Mouse (Mus musculus) cerebellum, adult 2 months (tissue): Measurements from ENCODE around the gene Smyd3. TPM values are rescaled to one million over a fixed set of nuclear protein-coding genes. Genes with fewer than 3 reads are reported as not detected.

Experiments
- DNase-seq, 2 experiments: peaks; one replicate each; pipeline ENCODE4 v3.0.0; 2021
- H3K27ac ChIP-seq: fragments of 200-500 bp; 2 replicates; pipeline ENCODE4 v1.5.1; 2012; ENCODE audit warnings: low read length, control low read depth, inconsistent platforms; ENCODE audit not compliant: insufficient read depth
- H3K27me3 ChIP-seq: fragments of 200-500 bp; 2 replicates; pipeline ENCODE4 v1.6.1; 2012; ENCODE audit warnings: inconsistent platforms, mild to moderate bottlenecking, low read length, moderate library complexity; ENCODE audit not compliant: control insufficient read depth, insufficient read depth
- H3K4me1 ChIP-seq: fragments of 200-500 bp; 2 replicates; pipeline ENCODE4 v1.6.1; 2011; ENCODE audit warnings: low read length; ENCODE audit not compliant: control insufficient read depth, insufficient read depth
- H3K4me3 ChIP-seq: fragments of 200-500 bp; replicated peaks from 2 replicates; pipeline ENCODE3; 2011; ENCODE audit warnings: mild to moderate bottlenecking, low read depth, low read length, control low read depth; ENCODE audit not compliant: insufficient read depth
- CTCF ChIP-seq: fragments of 200-500 bp; IDR thresholded peaks from 2 replicates; pipeline ENCODE4 v1.5.1; 2011; ENCODE audit warnings: low read depth, mild to moderate bottlenecking, control low read depth, low read length, moderate library complexity, borderline replicate concordance; ENCODE audit not compliant: insufficient read depth
- POLR2A ChIP-seq: fragments of 200-500 bp; IDR thresholded peaks from 2 replicates; pipeline ENCODE4 v1.6.1; 2011; ENCODE audit warnings: low read length, control low read depth, borderline replicate concordance; ENCODE audit not compliant: insufficient read depth
- WGBS: fragments of 180-500 bp; shearing (Covaris S2); methylation state at CpG from one replicate; pipeline ENCODE4 v1.1.7; 2018; 5-methylcytosine and 5-hydroxymethylcytosine counted together
- polyA plus RNA-seq: library from polyadenylated mRNA; depleted of rRNA; stranded (reverse); fragments of >200 nt; gene quantifications from 2 replicates; pipeline ENCODE4 v1.2.3, GENCODE M21; 2012

Smyd3 gene
- polyA plus RNA-seq, 1 experiment = 17.3 TPM

DNA sequence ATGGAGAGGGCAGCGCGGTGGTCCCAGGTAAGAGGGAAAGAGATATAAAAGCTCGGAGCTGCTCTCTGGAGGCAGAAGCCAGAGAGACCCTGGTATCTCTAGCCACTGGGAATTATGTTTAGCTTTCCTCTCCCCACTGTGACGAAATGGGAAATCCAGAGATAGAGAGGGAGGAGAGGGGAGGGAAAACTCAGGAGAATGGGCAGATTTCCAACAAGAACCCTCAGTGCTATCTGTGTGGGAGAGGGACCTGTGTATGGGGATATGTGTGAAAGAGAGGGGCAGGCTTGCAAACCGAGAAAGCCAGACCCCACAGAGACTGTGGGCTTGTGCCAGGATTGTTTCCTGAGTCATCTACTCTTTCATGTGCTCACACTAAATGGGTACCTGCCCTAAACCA is 235.0 kb downstream of the Smyd3 start:
- H3K27ac ChIP-seq = no peak overlapping the region
- no peak overlapping the region for H3K4me3 ChIP-seq
- no peaks in the 10 kb centered on the region; the same call in 1 of the 2 replicates for H3K4me1 ChIP-seq
- no peaks in the 10 kb centered on the region for H3K27me3 ChIP-seq
- TF ChIP-seq POLR2A = no peak
- TF ChIP-seq CTCF = no peak
- DNase-seq = no peak
- 76% methylated on average over 5 of the region's 5 CpGs for WGBS

DNA sequence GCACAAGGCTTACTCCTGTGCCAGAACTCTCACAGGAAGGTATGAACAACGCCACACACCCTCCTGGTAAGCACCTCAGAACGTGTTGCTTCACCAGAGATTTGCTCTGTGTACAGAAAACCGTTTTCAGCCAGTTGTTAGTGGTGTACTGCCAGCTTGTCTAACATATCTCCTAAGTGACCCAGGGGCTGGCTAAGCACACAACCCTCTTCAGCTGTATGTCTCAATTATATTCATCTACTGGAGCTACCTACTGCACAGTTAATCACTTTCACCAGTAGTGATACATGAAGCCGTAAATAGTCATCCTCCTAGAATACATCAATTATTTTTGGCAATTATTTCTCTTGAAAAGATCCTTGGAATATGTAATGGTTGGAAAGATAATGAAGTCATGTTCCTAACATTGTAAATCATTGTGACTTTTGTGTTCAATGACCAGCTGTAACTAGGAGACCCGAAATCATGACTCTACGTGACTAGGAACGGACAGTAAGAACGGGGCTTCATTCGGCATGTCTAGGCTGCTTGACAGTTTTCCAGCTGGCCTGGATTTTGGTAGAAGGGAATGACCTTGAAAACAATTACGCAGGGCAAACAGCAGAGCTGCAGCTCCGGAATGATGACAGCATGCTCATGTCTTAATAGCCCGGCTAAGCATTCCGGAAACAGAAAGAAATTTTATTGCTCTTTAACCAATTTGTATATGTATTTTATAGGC is 236.3 kb downstream of the Smyd3 start:
- H3K27me3 ChIP-seq = no peaks in the 10 kb centered on the region
- H3K4me1 ChIP-seq = no peaks in the 10 kb centered on the region; the same call in 1 of the 2 replicates
- H3K4me3 ChIP-seq = no peak overlapping the region
- DNase-seq = no peak
- no peak overlapping the region for H3K27ac ChIP-seq
- WGBS = 61% methylated on average over 13 of the region's 13 CpGs
- TF ChIP-seq POLR2A (no peak), CTCF (no peak)

DNA sequence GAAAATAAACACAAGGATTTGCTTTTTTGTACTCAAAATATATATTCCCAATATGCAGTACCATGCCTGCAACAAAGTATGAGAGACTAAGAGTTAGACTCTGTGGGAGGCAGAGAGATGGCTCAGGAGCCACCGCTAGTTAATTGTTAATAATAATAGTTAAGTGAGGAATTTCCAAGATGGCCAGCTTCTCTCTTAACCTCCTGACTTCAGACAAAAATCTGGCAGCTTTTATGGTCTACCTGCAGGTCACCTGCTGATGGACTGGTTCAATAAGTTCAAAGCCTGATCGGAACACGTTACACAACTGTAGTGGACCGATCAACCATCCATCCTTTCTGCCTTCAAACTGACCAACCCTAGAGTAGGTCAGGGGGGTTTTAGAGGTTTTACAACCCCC is 238.7 kb downstream of the Smyd3 start:
- TF ChIP-seq POLR2A (no peak), CTCF (no peak)
- no peak overlapping the region for H3K4me3 ChIP-seq
- no peak for DNase-seq
- H3K27ac ChIP-seq = no peak overlapping the region
- 98% methylated on average over 4 of the region's 4 CpGs for WGBS
- H3K27me3 ChIP-seq = no peaks in the 10 kb centered on the region
- H3K4me1 ChIP-seq = no peaks in the 10 kb centered on the region; the same call in 1 of the 2 replicates

DNA sequence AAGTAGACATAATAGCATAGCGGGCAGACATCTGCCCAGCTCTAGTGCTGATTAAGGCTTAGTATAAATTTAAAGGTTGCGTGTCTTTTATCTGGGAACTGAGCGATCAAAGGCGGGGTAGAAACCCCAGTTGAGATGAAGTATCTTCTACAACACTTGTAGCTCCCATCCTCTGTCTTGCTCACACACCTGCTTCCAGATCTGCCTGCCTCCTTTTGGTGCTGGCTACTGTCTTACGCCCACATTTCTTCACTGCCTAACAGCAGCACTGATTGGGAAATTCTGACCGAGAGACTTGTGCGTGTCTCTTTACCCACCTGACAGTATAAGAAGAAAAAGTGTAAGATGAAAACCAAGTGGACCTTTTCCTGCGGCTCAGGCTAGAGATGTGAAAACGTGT is 240.5 kb downstream of the Smyd3 start:
- DNase-seq = no peak
- Histone ChIP-seq H3K27me3 (no peaks in the 10 kb centered on the region), H3K27ac (no peak overlapping the region), H3K4me1 (no peaks in the 10 kb centered on the region; the same call in 1 of the 2 replicates), H3K4me3 (no peak overlapping the region)
- TF ChIP-seq CTCF (no peak), POLR2A (no peak)
- 94% methylated on average over 9 of the region's 9 CpGs for WGBS

DNA sequence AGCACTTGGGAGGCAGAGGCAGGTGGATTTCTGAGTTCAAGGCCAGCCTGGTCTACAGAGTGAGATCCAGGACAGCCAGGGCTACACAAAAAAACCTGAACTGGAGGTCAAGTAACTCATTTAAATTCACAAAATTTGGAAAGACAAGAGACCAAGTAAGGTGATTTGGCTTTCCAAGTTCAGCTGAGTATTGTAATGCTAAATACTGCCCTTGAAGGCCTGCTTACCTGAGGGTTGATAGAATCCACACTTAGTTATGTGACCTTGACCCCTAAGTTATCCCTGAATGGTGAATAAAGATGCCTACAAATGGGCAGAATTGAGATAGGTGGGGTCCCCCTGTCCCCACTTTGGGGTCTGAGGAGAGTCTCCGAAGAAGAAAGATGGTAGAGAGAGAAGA is 241.0 kb downstream of the Smyd3 start:
- no peak overlapping the region for H3K4me3 ChIP-seq
- no peaks in the 10 kb centered on the region for H3K27me3 ChIP-seq
- H3K4me1 ChIP-seq = no peaks in the 10 kb centered on the region; the same call in 1 of the 2 replicates
- no peak for DNase-seq
- 94% methylated on average over 1 of the region's 1 CpGs for WGBS
- no peak overlapping the region for H3K27ac ChIP-seq
- TF ChIP-seq POLR2A (no peak), CTCF (no peak)

DNA sequence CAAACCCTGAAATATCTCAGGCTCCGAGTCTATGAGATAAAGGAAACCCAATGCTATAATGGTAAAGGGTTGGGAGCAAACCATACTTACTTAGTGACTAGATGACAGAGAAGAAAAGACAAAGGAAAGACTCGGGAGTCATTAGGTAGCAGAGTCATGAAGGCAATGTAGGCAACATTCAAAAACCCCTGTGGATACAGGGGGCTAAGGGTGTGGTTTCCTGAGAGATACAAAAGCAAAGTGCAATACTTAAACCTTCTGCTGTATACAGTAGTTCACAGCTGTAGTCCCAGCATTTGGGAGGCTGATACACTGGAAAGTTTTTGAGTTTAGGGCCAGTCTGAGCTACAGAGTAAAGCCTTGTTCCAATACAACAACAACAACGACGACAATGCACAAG is 244.9 kb downstream of the Smyd3 start:
- H3K27ac ChIP-seq = no peak overlapping the region
- TF ChIP-seq CTCF = no peak
- TF ChIP-seq POLR2A = no peak
- no peak for DNase-seq
- WGBS = 90% methylated on average over 4 of the region's 4 CpGs
- H3K4me1 ChIP-seq = no peaks in the 10 kb centered on the region
- H3K4me3 ChIP-seq = no peak overlapping the region
- H3K27me3 ChIP-seq = no peaks in the 10 kb centered on the region

DNA sequence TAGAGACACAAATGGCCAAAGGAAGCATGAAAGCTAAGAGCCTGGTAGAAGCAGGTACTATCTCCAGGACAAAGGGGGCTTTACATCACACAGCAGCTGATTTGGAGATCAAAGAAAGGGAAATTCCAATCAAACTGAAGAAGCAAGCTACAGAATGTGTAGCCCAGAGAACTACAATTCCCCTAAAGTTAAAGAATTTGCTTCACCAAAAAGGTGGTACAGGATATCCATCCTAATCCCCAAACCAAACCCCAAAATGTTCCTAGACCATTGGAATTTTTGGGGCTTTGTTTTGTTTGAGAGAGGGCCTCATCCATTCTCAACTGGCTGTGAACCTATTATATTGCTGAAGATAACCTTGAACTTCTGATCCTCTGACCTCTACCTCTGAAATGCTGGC is 245.5 kb downstream of the Smyd3 start:
- no peak overlapping the region for H3K27ac ChIP-seq
- no peak overlapping the region for H3K4me3 ChIP-seq
- TF ChIP-seq CTCF (no peak), POLR2A (no peak)
- H3K27me3 ChIP-seq = no peaks in the 10 kb centered on the region
- no peaks in the 10 kb centered on the region for H3K4me1 ChIP-seq
- no peak for DNase-seq

DNA sequence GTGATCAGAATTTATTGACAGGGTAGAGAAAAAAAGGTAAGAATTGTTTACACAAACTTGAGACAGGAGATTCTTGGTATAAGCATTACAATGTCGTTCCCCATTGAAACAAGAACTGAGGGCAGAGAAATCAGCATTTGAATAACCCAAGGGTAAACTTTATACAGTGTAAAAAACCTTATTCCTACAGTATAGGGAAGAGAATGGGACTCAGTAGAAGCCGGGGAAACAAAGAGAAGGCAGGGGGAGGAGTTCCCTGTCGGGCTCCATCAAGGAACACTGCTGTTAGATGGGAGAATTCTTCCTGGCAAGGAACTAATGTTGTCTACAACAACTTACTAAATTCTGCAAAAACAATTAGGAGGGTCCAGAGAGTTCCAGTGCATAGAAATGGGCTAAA is 250.9 kb downstream of the Smyd3 start:
- H3K4me1 ChIP-seq = no peaks in the 10 kb centered on the region; the same call in 1 of the 2 replicates
- no peak overlapping the region for H3K27ac ChIP-seq
- TF ChIP-seq POLR2A (no peak), CTCF (no peak)
- no peak overlapping the region for H3K4me3 ChIP-seq
- H3K27me3 ChIP-seq = no peaks in the 10 kb centered on the region
- WGBS = 72% methylated on average over 3 of the region's 3 CpGs
- no peak for DNase-seq

DNA sequence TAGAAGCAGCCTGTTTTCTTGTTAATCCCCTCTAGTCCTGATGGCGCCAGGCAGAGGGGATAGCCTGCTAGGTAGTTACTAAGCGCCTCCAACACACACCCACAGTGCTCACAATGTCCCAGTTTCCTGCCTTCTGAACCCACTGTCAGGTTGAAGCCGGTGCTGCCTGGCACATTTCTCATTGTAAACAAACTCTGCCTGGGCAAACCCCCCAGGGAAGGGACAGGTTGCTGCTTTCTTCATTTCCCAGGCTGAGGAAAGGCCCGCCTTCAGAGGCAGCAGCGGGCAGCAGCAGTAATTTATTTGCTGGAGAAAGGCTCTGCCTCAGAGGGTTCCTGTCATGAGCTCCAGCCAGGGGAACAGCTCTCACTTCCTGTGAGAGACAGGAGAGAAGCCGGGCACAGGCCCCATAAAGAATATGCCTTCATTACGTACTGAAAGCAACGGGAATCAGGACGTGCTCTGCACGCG is 256.3 kb downstream of the Smyd3 start:
- TF ChIP-seq POLR2A (no peak), CTCF (no peak)
- no peak overlapping the region for H3K4me3 ChIP-seq
- DNase-seq = peak; percentile 27 to 29
- peak overlapping the region; percentile 11; the same call in 1 of the 2 replicates for H3K27ac ChIP-seq
- WGBS = 49% methylated on average over 11 of the region's 11 CpGs
- no peaks in the 10 kb centered on the region for H3K27me3 ChIP-seq
- H3K4me1 ChIP-seq = peaks cover 7% of the 10 kb centered on the region
